Mouse (Mus musculus): ENCODE data around the gene Gm44965. TPM values are rescaled to one million over a fixed set of nuclear protein-coding genes. Genes with fewer than 3 reads are reported as not detected.

The Gm44965 gene
- polyA plus RNA-seq, 1 experiment from 2014 or later = not detected

- DNase-seq (ENCODE audit: low spot score) = no peak
Measured at GRCm38 (mm10) chr6:48665471-48665870, 71.7 kb downstream of the Gm44965 start.

DNA sequence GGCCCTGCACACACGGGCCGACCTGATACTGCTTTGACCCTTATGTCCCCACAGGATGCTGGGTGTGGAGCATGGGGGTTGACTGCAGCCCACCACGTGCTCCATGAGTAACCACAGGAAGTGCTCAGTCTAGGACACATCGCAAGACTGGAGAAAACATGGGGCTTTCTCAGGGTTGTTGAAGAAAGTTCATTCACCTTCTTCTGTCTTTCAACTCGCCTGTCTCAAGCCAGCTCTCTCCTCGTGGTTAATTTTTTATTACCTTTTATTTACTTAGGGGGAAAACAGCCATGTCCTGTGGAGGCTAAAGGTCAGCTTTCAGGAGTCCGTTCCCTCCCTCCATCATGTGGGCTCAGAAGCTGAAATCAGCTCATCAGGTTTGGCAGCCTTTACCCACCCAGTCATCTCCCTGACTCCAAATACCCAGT lies 72.4 kb downstream of the Gm44965 start:
- DNase-seq (ENCODE audit: low spot score) = no peak

GRCm38 (mm10) chr6:48668022-48668421 lies 74.3 kb downstream of the Gm44965 start:
- no peak for DNase-seq (ENCODE audit: low spot score)

Other genes with a start within 250 kb of the Gm44965 start
- 13.3 and 14.4 TPM in 2 replicates for gene Krba1, start 198.4 kb upstream of the Gm44965 start, polyA plus RNA-seq (2015; fragmentation: Nextera tagmentation; extraction: Ambion mirVana)
- gene Zfp467, start 148.1 kb upstream of the Gm44965 start, polyA plus RNA-seq (2015; fragmentation: Nextera tagmentation; extraction: Ambion mirVana) = 8.6 and 9.9 TPM in 2 replicates
- 0.68 and 0.77 TPM in 2 replicates for gene Sspo, start 145.7 kb upstream of the Gm44965 start, polyA plus RNA-seq (2015; fragmentation: Nextera tagmentation; extraction: Ambion mirVana)
- gene Atp6v0e2, start 56.3 kb upstream of the Gm44965 start, polyA plus RNA-seq (2015; fragmentation: Nextera tagmentation; extraction: Ambion mirVana) = 0.78 and 1.1 TPM in 2 replicates
- gene Lrrc61, start 39.1 kb upstream of the Gm44965 start, polyA plus RNA-seq (2015; fragmentation: Nextera tagmentation; extraction: Ambion mirVana) = 6.1 and 6.8 TPM in 2 replicates
- 14.9 and 18.0 TPM in 2 replicates for gene Rarres2, start 21.2 kb upstream of the Gm44965 start, polyA plus RNA-seq (2015; fragmentation: Nextera tagmentation; extraction: Ambion mirVana)
- gene Gm45021, start 4.3 kb upstream of the Gm44965 start, polyA plus RNA-seq (2015; fragmentation: Nextera tagmentation; extraction: Ambion mirVana) = 0.48 TPM in 1 of 2 replicates, not detected in the other
- gene Repin1, start 58 bp upstream of the Gm44965 start, polyA plus RNA-seq (2015; fragmentation: Nextera tagmentation; extraction: Ambion mirVana) = 15.5 and 15.6 TPM in 2 replicates
- gene Zfp775, start 8.1 kb downstream of the Gm44965 start, polyA plus RNA-seq (2015; fragmentation: Nextera tagmentation; extraction: Ambion mirVana) = 6.8 and 6.9 TPM in 2 replicates
- 2.0 and 2.3 TPM in 2 replicates for gene AI854703, start 32.8 kb downstream of the Gm44965 start, polyA plus RNA-seq (2015; fragmentation: Nextera tagmentation; extraction: Ambion mirVana)
- 11.8 and 12.8 TPM in 2 replicates for gene Gimap8, start 53.3 kb downstream of the Gm44965 start, polyA plus RNA-seq (2015; fragmentation: Nextera tagmentation; extraction: Ambion mirVana)
- 164 and 172 TPM in 2 replicates for gene Gimap9, start 82.2 kb downstream of the Gm44965 start, polyA plus RNA-seq (2015; fragmentation: Nextera tagmentation; extraction: Ambion mirVana)
- gene Gimap4, start 90.6 kb downstream of the Gm44965 start, polyA plus RNA-seq (2015; fragmentation: Nextera tagmentation; extraction: Ambion mirVana) = 33.0 and 34.3 TPM in 2 replicates
- 184 TPM in 2 replicates for gene Gimap6, start 114.3 kb downstream of the Gm44965 start, polyA plus RNA-seq (2015; fragmentation: Nextera tagmentation; extraction: Ambion mirVana)
- gene Gm28053, start 124.7 kb downstream of the Gm44965 start, polyA plus RNA-seq (2015; fragmentation: Nextera tagmentation; extraction: Ambion mirVana) = 11.0 and 13.9 TPM in 2 replicates
- gene Gimap7, start 124.7 kb downstream of the Gm44965 start, polyA plus RNA-seq (2015; fragmentation: Nextera tagmentation; extraction: Ambion mirVana) = 6.5 and 6.7 TPM in 2 replicates
- 148 and 170 TPM in 2 replicates for gene Gimap1, start 145.1 kb downstream of the Gm44965 start, polyA plus RNA-seq (2015; fragmentation: Nextera tagmentation; extraction: Ambion mirVana)
- 23.7 and 29.6 TPM in 2 replicates for gene Gimap5, start 152.3 kb downstream of the Gm44965 start, polyA plus RNA-seq (2015; fragmentation: Nextera tagmentation; extraction: Ambion mirVana)
- 3.6 and 5.3 TPM in 2 replicates for gene Gimap3, start 176.9 kb downstream of the Gm44965 start, polyA plus RNA-seq (2015; fragmentation: Nextera tagmentation; extraction: Ambion mirVana)
- 129 and 134 TPM in 2 replicates for gene Tmem176a, start 247.0 kb downstream of the Gm44965 start, polyA plus RNA-seq (2015; fragmentation: Nextera tagmentation; extraction: Ambion mirVana)
- gene Tmem176b, start 247.6 kb downstream of the Gm44965 start, polyA plus RNA-seq (2015; fragmentation: Nextera tagmentation; extraction: Ambion mirVana) = 304 TPM in 2 replicates

Measured in thymus, postnatal 0 days (tissue).